Mouse (Mus musculus): ENCODE data around the gene Kif2a.
"Not testable (repeated sequence)": the region's sequence is repeated elsewhere in the genome, so short reads cannot be mapped to it uniquely, and the experiment has no call there.

The Kif2a gene

GRCm38 (mm10) chr13:106936256-106937137, 85.4 kb downstream of the Kif2a start, which contains the start of gene Ipo11:
Gene Ipo11, minus strand, starts transcription at chr13:106936958.
- DNase-seq (ENCODE audit: low read depth, low spot score), result peak; percentile 92

- no peak for DNase-seq (ENCODE audit: low read depth, low spot score)
Observed at GRCm38 (mm10) chr13:106935871-106936255, 86.1 kb downstream of the Kif2a start.

- DNase-seq (ENCODE audit: low read depth, low spot score), result no peak
Observed at GRCm38 (mm10) chr13:106929201-106929600, 92.7 kb downstream of the Kif2a start.

- DNase-seq (ENCODE audit: low read depth, low spot score), result no peak
Observed at GRCm38 (mm10) chr13:106928296-106928695, 93.6 kb downstream of the Kif2a start.

- DNase-seq (ENCODE audit: low read depth, low spot score), result not testable (repeated sequence)
Observed at GRCm38 (mm10) chr13:106925921-106926320, 96.0 kb downstream of the Kif2a start.

GRCm38 (mm10) chr13:106918322-106919050, 103.4 kb downstream of the Kif2a start:
- DNase-seq (ENCODE audit: low read depth, low spot score), result no peak

- no peak for DNase-seq (ENCODE audit: low read depth, low spot score)
Observed at GRCm38 (mm10) chr13:106913125-106913736, 108.7 kb downstream of the Kif2a start.

GRCm38 (mm10) chr13:106910096-106910495, 111.8 kb downstream of the Kif2a start:
- no peak for DNase-seq (ENCODE audit: low read depth, low spot score)
